Mouse (Mus musculus) left cerebral cortex, postnatal 10 days (tissue): Measurements from ENCODE around the gene Por. TPM values are rescaled to one million over a fixed set of nuclear protein-coding genes. Genes with fewer than 3 reads are reported as not detected.

Experiments
- DNase-seq, 2 experiments: peaks; one replicate each; pipeline ENCODE4 v3.0.0; 2021 to 2022; ENCODE audit warnings: low spot score in 2 of 2, mixed read lengths in 1 of 2; ENCODE audit errors: extremely low spot score in 1 of 2
- intact Hi-C: fragments of 180-260 bp; cut with DNase I; formaldehyde crosslinking; loops from one replicate; pipeline ENCODE4 v1.15.1; 2025
- total RNA-seq, 2 experiments: library from RNA; stranded (reverse); gene quantifications; 2 replicates each; pipeline ENCODE4 v1.2.3; 2021

The Por gene
- total RNA-seq, 2 experiments from 2014 or later = 68.2 to 70.0 TPM

DNA sequence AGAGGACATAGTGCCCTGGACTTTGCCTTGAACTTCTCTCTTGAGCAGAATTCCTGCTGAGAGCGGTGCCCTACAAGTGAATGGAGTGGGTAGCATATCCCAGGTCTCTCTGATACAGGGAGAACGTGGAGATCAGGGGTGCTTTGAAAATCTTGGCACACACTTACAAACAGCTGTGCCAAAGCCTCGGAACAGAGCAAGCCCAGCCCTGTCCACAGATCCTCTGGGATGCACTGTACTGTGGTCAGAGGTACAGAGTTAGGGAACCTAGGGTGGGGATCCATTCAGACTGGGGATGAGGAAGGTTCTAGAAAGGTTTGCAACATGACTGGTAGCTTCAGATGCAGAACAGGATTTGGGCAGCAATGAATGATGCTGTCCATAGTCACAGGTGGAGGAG lies 50.3 kb downstream of the Por start:
- intact Hi-C loops = no loop called here
- DNase-seq = no peak

DNA sequence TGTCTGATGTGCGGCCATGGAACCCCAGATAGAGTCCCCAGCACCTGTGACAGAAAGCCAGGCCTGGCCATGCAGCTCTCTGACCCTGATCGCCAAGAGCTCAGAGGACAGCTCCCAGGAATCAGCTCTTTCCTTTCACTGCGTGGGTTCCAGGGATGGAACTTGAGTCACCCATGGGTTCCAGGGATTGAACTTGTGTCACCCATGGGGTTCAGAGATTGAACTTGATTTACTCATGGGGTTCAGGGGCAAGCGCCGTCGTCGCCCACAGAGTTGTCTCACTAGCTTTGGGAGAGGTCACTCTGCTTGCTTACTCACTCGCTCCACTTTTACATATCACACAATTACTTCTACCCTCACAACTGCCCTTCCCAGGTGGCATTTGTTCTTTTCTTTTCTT lies 51.2 kb downstream of the Por start:
- DNase-seq = no peak
- intact Hi-C loops = no loop called here

DNA sequence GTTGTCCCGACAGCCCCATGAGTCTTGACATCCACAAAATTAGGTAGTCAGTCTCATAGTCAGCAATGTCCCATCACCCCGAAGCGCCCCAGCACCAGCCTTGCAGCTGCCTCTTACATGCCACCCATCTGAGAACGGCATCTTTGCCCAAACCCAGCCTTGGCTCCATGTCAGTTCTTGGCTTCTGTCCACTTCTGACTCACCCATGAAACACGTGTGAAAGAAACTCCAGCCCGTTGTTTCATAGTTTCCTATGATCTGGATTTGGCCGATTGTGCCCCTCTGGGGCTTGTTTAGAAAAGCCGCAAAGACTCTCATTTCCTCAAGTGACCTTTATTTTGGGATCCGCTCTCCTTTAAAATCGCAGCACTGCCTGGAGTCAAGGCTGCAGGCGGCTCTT lies 52.3 kb downstream of the Por start:
- peak in 1 of 2 experiments; percentile 65 for DNase-seq
- intact Hi-C loops = no loop called here

DNA sequence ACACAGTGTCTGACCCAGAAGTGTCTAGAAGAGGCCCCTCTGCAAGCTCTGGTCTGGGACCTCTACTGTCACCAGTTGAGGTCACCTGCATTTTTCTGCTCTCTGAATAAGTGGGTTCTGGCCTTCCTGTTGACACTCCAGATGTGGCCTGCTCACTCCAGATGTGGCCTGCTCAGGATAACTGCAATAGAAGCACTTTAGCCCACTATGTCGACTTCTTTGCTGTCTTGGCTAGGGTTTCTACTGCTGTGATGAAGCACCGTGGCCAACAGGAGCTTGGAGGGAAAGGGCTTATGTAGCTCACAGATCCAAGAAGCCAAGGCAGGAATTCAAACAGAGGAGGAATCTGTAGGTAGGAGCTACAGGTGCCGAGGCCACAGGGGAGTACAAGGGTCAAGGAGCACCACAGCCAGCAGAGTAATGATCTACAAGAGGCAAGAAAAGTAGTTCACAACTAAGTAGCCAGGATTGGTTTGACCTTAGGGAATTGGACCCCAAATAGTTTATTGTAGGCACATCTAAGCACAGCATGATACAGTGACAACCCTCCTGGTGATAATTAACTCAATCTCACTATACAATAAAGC lies 53.4 kb downstream of the Por start:
- no peak for DNase-seq
- intact Hi-C loops = no loop called here

DNA sequence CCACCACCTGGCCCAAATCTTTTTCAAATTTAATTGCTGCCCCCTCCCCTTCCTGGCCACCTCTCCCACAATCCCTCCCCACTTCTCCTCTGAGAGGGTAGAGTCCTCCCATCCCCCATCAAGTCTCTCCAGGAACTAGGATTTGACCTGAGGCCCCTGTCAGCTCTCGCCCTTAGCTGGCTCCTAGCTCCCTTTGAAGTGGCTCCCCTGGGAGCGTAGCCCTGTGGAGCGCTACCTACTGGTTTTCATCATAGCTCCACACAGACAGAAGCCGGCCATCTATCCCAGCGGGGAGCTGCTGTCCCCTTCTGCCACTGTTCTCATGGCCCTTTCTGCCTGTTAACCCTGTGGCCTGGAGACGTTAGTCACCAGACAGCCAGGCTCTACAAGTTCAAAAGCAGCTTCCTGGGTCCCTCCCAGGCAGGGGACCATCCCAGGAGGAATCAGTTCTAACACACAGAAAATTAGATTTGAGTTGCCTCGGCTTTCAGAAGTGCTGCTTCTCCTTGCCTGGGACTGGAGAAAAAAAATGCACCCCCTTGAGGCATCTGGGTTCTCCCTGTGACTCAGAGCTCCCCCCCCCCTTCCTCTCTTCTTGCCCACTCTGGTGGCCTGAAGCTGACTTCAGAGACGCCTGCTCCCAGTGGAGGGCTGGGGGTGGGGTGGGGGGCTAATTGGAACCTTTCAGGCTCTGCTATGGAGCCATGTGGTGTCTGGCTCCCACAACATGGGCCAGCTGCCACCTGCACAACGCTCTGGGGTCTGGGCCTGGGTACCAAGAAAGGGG lies 54.9 kb downstream of the Por start:
- DNase-seq = no peak

DNA sequence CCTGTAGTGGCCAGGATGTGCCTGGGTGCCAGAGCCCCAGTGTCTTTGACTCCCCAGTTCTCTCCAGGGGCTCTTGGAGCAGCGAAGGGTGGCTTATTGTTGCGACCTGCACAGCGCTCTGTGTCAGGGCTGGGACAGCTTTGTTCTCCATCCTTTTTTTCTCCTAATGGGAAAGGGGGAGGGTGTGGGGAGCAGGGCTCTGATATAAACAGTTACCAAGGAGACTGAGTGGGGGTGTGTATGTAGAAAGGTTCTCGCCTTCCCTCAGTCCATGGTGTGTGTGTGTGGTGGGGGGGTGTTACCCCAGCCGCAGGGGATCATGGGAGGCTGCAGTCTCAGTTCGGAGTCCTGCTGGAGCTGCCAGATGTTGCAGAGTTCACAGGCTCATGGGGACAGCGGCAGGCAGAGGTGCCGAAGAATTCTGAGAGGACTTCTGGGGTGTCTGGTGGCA lies 55.6 kb downstream of the Por start:
- DNase-seq = peak in 1 of 2 experiments; percentile 63
- intact Hi-C loops = no loop called here

More for the DNA sequence above, 54.9 kb downstream of the Por start:
- intact Hi-C loops = no loop called here

DNA sequence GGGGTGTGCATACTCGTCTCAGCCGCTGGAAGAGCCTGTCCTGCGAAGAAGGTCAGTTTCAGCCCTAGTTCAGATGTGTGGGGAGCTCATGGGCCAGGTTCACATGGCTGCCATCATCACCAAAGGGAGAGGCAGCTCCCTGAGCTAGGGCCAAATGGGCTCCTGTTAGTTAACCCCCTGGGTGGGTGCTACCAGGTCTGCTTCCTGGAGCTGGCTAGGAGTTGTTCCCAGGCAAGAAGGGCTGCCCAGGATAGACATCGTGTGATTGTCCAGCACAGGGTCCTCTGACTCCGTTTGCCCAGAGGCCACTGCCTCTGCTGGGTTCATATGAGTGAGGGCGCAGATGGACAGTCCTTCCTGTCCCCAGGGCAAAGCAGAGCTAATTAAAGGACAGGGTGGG lies 56.2 kb downstream of the Por start:
- intact Hi-C loops = no loop called here
- DNase-seq = no peak

DNA sequence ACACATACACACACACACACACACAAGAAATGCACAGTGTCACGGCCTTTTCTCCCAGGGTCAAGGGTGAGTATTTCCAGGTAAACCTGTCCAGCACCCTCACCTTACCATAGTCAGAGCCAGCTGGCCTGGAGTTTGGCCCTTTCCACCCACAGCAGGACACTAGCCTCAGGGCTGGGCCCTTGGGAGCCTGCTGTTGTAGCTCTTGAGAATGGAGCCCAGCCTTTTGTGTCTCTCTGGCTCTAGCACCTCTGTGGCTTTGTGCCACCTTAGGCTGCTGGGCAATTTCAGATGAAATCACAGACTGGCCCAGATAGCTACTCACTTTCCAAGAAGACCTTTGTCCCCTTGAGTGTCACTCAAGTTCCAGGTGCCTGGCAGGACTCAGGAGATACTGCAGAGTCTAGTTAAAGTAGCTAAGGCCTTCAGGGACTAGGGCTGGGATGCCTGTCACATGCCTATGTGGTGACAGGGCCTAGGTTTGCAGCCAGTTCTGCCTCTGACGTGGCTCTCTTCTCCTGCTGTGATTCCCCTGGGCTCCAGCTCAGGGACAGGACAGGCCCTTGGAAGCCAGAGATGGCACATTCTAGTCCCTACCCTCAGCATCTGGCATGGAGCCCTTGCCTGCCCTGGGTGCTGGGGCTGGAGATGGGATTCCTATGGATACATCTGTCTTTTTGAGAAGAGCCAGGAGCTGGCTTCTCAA lies 57.0 kb downstream of the Por start:
- intact Hi-C loops = no loop called here
- no peak for DNase-seq

DNA sequence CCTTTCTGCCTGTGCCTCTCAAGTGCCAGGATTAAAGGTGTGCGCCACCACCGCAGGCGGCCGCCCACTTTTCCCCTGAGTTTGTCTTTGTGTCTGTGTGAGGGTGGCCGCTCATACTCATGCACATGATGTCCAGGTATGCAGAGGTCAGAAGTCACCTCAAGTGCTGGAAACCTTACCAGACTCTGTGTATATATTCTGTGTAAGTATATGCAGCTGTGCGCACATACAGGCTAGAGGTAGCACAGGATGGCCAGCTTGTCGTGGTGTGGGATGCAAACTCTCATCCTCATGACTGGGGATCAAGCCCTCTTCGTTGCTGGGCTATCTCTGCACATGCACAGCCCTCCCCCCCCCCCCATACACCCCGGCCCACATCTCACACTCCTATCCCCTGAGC lies 58.0 kb downstream of the Por start:
- intact Hi-C loops = no loop called here

DNA sequence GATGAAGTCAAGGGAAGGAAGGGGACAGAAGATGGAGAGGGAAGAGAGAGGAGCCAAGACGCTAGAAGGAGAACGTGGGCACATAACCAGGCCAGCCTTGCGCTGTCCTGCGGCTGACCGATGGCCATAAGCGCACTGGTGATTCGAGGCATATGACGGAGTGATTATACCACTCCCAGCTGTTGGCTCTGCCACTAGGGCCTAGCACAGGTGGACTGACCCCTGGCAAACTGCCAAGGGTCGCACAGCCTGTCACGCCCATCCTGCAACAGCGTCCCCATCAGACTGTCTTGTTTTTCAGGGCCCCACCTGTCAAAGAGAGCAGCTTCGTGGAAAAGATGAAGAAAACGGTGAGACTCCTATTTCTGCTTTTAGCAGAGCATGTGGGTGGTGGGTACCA lies 58.5 kb downstream of the Por start:
- no peak for DNase-seq
- intact Hi-C loops = no loop called here

More for the DNA sequence above, 58.0 kb downstream of the Por start:
- DNase-seq = no peak

DNA sequence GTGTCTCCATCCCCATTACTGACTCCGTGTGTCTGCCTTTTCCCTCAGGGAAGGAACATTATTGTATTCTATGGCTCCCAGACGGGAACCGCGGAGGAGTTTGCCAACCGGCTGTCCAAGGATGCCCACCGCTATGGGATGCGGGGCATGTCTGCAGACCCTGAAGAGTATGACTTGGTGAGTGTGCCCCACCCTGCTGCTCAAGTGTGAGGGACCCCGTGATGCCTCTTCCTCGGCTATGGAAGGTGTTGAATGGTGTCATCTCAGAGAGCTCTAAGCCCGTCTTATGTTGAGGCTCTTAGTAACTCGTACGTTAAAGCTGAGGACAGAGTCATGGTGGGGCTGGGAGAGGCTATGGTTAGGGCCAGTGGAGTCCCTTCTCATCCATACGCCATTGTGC lies 59.5 kb downstream of the Por start:
- intact Hi-C loops = no loop called here
- no peak for DNase-seq

DNA sequence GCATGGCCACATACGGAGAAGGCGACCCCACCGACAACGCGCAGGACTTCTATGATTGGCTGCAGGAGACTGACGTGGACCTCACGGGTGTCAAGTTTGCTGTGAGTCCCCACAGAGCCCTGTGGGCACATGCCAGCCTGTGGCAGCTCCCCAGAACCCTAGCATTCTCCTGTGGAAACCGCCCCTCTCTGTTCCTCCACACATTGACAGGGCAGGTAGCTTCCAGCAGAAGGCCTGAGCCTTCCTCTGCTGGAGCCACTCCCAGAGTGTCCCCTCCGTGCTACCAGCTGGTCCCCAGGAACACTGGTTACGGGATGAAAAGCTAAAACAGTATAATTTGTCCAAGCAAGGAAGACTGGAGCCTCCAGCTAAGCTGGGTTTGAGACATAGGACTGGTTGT lies 60.4 kb downstream of the Por start:
- no peak for DNase-seq
- intact Hi-C loops = no loop called here

DNA sequence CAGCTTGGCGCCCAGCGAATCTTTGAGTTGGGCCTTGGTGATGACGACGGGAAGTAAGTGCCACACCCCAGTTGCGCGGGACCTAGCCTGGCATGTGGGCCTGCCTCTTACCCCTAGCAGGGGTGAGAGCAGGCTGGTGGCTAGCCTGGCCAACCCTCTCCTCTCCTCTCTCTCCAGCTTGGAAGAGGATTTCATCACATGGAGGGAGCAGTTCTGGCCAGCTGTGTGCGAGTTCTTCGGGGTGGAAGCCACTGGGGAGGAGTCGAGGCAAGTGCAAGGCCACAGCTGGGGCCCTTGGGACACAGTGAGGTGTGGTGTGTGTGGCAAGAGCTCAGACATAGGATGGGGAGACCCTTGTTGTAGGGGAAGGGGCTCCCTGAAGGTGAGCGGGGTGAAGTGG lies 61.1 kb downstream of the Por start:
- intact Hi-C loops = no loop called here
- no peak for DNase-seq

DNA sequence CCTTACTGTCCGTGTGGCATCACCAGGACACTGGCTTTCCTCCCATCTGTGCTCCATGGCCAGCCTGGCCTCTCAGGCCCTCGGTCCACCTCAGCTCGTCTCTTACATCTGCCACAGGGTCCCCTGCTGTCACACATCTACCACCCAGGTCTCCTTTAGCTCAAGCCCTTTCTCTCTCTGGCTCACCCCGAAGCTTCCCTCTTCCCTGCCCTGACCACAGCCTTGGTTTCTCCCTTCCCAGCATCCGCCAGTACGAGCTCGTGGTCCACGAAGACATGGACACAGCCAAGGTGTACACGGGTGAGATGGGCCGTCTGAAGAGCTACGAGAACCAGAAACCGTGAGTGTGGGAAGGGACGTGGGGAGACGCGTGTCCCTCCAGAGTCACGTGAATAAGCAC lies 61.5 kb downstream of the Por start:
- no peak for DNase-seq
- intact Hi-C loops = no loop called here

DNA sequence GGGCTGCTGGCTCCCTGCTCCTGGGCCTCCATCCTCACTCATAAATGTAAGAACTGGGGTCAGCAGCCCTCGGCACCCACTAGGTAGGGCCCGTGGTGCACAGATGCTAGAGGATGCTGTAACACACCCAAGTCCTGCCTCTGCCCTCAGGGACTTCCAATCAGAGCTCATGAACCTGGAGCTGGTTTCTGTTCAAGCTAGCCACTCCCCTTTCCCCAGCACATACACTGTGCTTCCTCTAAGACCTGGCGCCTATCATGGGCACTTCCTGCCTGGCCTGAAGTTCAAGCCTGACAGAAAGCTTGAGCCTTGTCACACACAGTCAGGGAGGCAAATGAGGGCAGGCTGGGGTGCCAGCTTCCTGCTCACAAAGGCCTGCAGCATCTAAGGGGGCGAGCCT lies 63.2 kb downstream of the Por start:
- DNase-seq = no peak
- intact Hi-C loops = no loop called here

DNA sequence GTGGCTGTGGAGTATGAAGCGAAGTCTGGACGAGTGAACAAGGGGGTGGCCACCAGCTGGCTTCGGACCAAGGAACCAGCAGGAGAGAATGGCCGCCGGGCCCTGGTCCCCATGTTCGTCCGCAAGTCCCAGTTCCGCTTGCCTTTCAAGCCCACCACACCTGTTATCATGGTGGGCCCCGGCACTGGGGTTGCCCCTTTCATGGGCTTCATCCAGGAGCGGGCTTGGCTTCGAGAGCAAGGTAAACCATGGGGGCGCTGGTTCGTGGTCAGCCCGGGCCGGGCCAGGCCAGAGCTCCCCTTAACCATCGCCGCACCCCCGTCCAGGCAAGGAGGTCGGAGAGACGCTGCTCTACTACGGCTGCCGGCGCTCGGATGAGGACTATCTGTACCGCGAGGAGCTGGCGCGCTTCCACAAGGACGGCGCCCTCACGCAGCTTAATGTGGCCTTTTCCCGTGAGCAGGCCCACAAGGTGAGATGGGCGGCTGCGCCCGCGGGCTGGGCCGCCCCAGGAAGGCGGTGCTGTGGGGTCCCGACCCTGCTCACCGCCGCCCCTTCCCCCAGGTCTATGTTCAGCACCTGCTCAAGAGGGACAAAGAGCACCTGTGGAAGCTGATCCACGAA lies 64.3 kb downstream of the Por start:
- intact Hi-C loops = no loop called here
- DNase-seq = no peak

DNA sequence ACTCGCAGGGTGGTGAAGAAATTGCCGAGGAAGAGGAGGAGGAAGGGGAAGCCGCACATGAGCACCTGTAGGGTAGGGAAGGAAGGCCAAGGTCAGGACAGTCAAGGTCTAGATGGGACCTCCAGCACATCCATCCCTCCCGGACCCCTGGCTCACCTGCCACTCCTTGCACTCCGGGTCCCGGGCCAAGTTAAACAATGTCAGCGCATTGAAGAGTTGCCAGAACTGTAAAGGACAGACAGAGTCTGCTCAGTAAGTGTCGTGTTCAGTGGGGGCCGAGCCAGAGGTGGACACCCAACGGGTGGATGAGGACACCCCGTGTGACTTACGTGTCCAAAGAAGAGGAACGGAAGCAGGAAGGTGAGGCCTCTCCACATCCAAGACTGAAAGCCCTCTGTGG lies 65.9 kb downstream of the Por start:
- DNase-seq = no peak
- intact Hi-C loops = no loop called here

DNA sequence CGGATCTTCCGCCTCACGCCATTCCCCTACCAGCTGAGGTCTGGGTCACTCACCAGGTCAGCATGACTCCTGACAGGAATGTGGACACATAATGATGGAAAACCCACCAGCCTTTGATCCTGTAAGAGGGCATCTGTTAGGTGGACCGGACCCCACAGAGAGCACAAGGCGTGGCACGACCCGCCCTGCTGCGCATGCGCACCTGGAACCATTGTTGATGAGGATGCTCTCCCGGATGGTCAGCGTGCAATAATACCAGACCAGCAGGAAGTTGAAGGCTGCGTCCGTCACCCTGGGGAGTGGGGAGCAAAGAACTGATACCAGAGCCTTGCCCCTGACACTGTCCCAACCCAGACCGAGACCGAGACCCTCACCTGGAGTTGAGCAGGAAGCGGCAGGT lies 66.7 kb downstream of the Por start:
- intact Hi-C loops = no loop called here
- no peak for DNase-seq

DNA sequence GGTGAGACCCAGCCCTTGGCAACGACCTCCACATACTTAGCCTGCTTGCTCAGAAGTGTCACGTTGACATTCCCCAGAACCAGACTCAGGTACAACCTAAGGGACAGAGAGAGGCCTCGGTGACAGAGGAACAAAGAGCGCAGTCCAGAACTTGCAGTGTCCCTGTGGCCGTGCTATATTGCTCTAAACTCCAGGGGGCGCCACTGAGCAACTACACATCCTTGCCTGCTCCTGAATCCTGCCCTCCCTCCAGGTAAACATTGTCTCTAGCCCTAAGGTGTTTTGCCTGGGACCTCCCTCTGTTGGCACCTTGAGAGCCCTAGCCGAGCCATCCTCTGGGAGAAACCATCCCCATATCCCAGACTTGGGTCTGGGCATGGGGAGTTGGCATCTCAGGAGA lies 67.3 kb downstream of the Por start:
- intact Hi-C loops = no loop called here
- no peak for DNase-seq

DNA sequence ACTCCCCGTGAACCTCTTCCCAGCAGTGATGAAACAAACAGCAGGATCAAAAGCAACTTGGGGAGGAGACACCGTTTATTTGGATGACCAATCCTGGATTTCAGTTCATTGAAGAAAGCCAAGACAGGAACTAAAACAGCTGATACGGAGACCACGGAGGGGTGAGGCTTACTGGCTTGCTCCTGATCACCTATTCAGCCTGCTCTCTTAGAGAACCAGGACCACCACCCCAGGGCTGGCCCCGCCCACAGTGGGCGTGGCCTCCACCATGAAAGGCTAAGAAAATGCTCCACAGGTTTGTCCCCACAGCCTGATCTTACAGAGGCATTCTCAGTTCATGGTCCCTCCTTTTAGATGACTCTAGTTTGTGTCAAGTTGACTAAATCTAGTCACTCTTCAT lies 68.4 kb downstream of the Por start:
- intact Hi-C loops = no loop called here

More for the DNA sequence above, 68.4 kb downstream of the Por start:
- no peak for DNase-seq
